Mouse (Mus musculus): ENCODE measurements around the gene Slc1a2.

Gene Slc1a2

GRCm38 (mm10) chr2:102760284-102761072 is 102.0 kb downstream of the Slc1a2 start:
- no peak for DNase-seq (ENCODE audit: low spot score in 2 of 2)

GRCm38 (mm10) chr2:102763176-102763575 is 104.7 kb downstream of the Slc1a2 start:
- DNase-seq (ENCODE audit: low spot score in 2 of 2) = no peak

DNA sequence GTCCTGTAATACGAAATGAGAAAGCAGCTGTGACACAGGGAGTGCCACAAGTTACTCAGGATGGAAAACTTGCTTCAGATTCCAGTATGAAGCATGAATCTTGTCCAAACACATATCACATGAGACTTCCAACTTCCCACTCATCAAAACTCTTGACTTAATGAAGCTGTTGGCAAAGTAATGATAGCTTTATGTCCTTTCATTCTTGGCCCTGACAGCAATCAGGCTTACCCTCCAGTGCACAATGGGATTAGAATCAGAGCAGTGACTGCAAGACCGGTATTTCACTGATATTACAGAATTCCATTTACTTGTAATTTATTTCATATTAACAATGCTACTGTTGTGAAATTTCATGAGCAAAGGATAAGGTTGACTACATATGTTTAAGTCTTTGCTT is 105.5 kb downstream of the Slc1a2 start:
- no peak for DNase-seq (ENCODE audit: low spot score in 2 of 2)

DNA sequence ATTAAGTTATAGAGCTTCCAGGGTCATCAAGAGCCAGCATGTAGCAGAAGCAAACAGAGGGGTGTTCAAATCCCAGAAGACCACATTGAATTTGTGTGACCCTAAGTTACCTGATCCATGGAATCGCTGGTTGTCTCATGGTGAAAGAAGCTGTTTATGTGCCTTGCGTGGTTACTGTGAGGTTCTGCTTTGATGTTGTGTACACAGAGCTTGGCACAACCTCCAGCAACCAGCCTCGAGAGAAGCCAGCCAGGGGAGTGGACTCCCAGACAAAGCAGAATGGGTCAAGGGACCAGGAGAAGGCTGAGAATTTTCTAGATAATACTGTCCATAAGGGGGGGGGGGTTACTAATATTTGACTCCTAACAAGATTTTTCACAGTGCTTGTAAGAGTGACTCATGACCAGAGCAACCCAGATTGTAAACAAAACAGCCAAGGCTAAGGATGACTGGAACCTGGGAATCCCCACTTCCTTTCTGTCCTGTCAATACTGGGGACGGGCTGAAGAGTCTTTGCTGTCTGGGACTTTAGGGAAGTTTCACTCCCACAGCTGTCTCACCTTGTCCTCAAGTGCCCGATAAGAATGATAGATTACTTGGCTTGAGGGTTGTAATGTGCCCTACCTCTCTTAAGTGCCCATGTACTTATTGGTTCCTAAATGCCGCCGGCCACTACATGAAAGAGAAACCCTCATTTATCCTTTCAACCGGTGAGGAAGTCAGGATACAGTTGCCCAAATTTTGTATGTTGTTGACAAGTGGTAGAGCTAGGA is 106.3 kb downstream of the Slc1a2 start:
- no peak for DNase-seq (ENCODE audit: low spot score in 2 of 2)

DNA sequence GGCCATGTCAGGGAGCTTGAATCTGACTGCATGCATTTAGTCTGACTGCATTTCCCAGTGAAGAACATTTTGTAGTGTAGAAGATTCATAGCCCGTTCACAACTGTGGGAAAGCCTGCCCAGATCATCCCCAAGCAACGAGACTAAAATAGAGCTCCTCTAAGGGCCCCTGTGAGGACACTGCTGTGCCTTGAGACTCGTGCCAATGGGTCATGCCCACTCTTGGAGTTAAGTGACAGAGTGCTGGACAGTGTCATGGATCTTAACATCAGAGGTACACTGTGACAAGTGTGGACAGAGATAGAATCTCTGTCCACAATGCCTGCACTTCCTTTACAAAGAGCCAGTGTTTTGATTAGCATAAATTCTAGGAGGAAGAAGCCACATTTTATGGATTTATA is 109.8 kb downstream of the Slc1a2 start:
- no peak for DNase-seq (ENCODE audit: low spot score in 2 of 2)

DNA sequence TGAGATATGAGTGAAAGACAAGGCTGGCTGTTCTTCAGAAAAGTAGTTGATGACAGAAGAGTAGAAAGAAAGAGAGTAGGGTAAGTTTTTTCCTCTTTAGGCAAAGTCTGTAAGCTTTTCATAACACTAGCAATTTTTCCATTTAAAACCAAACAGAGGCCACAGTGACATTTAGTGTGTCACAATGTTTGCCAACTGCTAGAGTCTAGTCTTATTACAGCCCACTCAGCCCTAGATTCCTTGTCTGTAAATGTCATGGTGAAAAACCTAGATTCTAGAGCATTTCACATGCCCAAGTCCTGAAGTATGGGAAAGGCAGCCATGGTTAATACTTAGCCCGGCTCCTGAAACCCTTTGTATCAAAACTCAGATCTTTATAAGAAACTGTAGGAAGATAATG is 112.8 kb downstream of the Slc1a2 start:
- DNase-seq (ENCODE audit: low spot score in 2 of 2) = no peak

DNA sequence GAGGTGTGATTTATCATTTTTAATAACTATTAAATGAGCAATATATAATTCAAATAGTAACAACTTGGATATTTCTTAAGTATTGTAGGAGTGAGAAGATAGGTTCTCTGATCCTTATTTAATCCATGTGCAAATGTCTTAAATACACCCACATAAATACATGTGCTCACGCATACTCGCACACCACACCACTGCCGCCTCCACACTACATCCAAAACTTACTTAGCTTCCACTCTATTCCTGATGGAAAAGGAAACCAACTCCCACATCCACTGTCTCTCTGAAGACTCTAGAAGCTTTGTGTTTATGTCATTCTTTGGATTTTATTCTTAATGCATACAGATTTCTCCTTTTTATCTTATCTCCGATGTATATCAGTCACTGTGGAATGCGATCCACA is 113.8 kb downstream of the Slc1a2 start:
- DNase-seq (ENCODE audit: low spot score in 2 of 2) = no peak

- DNase-seq (ENCODE audit: low spot score in 2 of 2) = no peak
Measured at GRCm38 (mm10) chr2:102774700-102775099, 116.2 kb downstream of the Slc1a2 start.

DNA sequence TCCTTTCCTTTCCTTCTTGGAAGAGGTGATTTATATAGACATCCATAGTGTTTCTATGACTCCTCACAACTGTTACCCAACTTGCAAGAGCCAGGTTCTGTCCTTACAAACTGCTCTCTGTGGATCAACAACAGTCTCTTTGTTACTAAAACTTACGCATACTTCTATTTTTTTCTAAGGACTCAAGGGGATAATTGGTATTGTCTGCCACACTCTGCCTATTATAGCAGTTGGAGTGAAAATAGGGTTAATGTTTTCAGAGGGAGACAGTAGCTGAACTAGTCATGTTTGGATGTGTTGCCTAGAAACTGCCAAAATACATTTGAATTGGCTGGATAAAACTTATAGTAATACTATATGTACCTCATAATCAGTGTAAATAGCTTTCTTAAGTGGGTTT is 117.1 kb downstream of the Slc1a2 start:
- no peak for DNase-seq (ENCODE audit: low spot score in 2 of 2)

DNA sequence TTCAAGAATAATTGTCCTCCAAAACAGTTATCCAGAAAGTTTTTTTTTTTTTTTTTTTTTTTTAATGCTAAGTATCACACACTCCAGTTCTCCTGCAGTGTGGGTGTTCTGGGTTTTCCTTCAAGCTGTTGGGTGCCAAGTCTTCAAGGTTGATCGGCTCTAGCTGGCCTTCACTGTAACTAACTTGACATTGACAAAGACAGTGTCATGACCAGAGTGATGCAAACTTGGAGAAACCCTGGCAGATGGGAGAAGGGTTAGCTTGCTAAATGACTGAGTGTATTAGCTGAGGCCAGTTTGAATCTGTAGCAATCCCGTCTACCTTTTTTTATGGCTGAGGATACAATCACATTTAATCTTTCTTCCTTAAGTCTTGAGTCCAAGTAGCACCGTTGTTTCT is 119.7 kb downstream of the Slc1a2 start:
- no peak for DNase-seq (ENCODE audit: low spot score in 2 of 2)

DNA sequence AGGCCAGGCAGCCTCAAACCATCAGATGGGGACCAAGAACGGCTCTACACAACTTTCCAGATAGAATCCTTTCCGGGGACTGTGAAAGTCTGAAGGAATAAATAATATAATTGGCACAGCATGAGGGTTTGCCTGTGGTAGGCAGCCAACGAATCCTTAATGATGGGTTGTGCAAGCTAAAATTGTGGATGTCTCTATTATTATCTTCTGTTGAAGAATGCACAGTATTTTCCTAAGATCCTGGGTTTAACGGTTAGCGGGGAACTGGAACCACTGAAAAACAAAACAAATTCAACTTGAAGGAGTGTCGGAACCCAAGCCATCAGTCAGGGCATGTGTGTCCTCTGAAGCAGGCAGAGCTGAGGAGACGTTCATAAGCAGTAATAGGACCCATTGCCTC is 124.3 kb downstream of the Slc1a2 start:
- DNase-seq (ENCODE audit: low spot score in 2 of 2) = no peak

DNA sequence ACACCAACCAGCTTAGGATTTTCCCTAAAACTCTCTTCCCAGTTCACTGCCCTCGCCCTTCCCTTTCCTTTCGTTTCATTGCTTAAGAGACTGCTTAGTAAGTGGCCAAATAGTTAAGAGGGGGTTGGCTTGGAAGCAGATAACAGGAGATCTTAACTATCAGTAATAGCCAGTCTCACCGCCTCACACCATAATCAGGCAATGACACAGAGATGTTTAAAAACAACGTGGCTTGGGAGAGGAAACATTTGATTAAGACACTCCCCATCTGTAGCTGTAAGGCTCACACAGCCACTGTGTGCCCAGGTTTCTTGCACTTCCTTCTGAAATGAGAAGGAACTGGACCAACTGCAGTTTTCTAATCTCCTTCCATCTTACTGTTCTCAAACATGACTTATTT is 127.2 kb downstream of the Slc1a2 start:
- DNase-seq (ENCODE audit: low spot score in 2 of 2) = no peak

DNA sequence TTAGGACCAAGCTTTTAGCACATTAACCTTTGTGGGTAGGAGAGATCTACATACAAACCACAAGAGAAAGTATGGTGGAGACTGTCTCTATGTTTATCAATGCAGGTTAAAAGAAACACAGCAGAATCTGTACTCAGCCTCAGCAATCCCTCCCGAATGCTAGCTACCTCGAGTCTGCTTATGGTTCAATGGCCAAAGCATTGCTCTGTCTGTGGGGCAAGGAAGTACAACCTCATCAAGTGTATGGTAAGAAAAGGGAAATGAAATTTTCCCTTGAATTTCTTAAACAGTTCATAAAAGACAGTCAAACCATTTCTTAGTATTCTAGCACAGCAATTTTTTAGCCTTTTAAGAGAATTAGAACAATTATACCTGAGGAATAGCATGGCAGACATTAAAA is 133.2 kb downstream of the Slc1a2 start:
- peak; percentile 42 to 45 for DNase-seq (ENCODE audit: low spot score in 2 of 2)

DNA sequence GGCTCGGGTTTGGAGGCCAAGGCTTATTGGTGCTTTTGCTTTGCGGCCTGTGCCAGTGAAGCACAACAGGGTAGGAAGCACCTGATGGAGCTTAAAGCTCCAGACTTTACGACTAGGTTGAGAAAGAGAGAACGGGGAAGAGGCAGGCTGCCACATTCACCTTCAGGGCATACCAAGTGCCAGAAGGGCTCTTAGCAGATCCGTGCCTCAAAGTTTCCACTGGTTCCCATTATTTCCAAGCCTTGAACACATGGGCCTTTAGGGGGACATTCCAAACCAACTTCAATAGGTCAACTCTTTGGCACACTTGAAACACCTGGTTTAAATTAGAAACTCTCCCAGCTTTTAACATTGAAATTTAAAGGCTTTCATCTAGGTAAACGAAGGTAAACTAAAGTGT is 134.3 kb downstream of the Slc1a2 start:
- no peak for DNase-seq (ENCODE audit: low spot score in 2 of 2)

GRCm38 (mm10) chr2:102795034-102795433 is 136.6 kb downstream of the Slc1a2 start:
- DNase-seq (ENCODE audit: low spot score in 2 of 2) = peak; percentile 81 to 84

DNA sequence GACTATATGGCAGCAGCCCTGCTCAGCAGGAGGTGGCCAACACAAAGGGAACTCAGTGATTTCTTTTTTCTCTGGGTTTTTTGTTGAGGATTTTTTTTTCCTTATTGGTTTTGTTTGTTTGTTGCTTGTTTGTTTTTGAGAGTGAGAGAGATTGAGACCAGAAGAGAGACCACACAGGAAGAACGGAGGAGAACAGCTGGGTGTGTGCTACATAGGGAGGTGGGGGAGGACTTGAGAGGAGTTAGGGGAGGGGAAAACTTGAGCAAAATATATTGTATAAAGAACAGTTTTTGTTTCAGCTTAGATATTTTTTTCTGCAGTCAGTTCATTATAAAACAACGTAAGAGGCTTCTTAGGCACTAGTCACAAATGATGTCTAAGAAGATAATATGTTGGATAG is 139.7 kb downstream of the Slc1a2 start:
- DNase-seq (ENCODE audit: low spot score in 2 of 2) = no peak

GRCm38 (mm10) chr2:102801899-102802298 is 143.4 kb downstream of the Slc1a2 start:
- no peak for DNase-seq (ENCODE audit: low spot score in 2 of 2)

DNA sequence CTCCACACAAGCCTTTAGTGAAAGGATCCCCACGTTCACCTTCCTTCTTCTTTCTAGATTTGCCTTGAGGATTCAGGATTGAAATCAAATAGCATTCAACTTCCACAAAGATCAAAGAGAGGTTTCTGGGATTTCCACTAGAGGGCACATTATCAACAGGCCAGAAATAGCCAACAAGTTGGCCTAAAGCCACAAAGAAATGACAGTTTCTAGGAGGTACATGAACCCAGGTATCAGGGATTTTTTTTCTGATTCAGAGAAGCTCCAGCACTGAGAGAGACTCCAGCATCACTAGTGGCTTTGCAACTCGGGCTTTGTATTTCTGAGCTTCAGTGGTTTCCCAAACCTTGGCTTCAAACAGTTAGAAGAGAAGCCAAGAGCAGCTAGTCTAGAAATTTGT is 145.7 kb downstream of the Slc1a2 start:
- peak; percentile 5 to 25 for DNase-seq (ENCODE audit: low spot score in 2 of 2)

DNA sequence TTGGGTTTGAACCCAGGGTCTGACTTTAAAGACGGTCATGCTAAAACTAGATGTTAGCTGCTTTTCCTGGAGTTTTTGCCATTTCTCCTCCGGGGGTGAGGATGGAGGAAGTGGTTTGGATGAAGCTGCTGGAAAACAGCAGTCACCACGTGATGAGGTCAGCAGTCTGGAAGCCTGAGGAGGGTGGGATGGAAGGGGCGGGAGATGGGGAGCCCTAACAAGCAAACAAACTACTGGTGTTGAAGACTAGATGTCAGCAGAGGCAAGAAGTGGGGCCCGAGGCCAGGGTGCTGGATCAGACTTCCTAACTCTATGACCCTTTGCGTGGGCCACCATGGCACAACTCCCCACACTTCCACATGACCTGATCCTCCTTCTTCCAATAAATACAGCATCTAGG is 146.8 kb downstream of the Slc1a2 start:
- DNase-seq (ENCODE audit: low spot score in 2 of 2) = no peak

DNA sequence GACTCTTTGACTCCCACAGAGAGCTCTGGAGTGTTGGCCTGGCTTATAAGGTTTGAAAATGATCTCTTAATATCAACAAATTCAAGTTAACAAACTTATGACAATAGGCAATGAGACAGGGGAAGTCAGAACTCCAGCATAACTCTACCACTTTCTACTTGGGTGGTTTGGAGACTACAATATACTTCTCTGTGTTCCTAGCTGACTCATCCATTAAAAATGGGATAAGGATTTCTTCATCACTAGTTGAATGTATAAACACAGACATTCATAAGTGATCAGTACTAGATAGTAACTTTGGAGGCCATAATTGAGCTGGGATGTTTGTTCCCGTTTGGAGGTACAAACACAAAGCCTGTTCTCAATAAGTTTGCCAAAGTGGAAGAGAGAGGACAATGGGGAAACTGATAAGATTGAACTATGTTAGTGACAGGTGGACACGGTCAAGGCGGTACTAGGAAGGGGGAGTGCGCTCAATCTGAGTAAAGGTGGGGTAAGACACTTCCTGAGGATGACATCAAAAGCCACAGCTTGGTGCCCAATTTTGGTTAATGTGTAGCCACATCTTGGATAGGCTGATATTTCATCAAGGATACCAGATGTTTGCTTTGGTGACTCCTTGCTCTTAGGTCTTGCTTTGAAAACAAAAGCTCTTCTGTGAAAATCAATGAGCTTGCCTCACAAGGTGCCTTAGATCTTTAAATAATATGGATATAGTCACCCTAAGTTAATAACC is 147.5 kb downstream of the Slc1a2 start:
- no peak for DNase-seq (ENCODE audit: low spot score in 2 of 2)

DNA sequence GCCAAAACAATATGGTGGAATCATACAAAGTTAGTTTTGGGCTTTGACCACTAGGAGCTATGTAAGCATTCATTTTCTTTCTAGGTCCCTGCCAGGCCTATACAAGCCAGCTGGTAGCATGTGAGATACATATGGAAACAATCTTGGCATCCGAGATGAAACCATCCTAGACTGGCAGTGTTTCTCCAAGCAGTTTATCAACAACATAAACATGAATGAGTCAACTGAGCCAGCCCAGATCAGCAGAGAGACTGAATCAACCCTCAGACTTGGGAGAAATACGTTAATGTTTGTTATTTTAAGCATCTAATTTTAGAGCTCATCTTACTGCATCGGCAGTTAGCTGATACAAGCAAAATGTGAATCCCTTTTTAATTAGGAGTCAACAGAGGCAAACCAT is 149.2 kb downstream of the Slc1a2 start:
- DNase-seq (ENCODE audit: low spot score in 2 of 2) = no peak

DNA sequence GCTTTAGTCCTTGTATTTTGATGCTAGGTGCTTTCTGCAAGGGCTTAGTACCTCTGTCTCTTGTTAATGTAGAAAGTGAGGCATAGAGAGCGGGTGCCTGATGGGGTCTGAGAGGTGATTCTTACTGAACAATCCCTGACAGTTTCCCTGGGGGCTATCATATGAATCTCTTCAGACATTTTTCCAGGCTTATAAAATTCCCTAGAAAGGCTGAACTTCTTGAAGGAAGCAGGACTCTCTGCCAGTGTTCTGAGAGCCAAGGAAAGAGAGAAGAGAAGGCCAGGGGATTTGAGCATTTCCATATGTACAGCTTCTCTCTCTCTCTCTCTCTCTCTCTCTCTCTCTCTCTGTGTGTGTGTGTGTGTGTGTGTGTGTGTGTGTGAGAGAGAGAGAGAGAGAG is 151.0 kb downstream of the Slc1a2 start:
- DNase-seq (ENCODE audit: low spot score in 2 of 2) = no peak

DNA sequence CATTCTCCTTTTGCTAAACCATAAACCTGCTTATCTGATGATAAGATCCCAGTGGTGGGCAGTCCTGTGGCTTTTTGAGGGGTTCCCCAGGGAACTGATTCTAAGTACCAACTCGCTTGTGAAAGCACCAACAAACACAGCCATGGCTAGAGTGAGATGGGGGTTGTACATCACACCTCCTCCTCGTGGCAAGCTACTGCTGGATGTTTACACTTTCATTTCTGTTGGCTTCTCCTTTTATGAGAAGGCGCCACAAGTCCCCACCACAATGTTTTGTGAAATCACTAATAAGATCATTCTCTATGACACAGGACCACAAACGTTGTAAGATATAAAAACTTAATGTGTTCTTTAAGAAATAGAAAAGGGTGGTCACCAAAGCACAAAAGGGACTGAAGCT is 154.3 kb downstream of the Slc1a2 start:
- peak; percentile 66 to 72 for DNase-seq (ENCODE audit: low spot score in 2 of 2)
